Mouse (Mus musculus) MN1 (cell line): ENCODE results near the gene Sgk1.
A peak's percentile ranks its signal among the peaks of the same experiment; 100 is the strongest.
"Not testable (repeated sequence)": the region's sequence is repeated elsewhere in the genome, so short reads cannot be mapped to it uniquely, and the experiment has no call there.

Source experiments
- DNase-seq: peaks from one replicate; pipeline ENCODE4 v3.0.0-alpha.2; 2016; ENCODE audit warnings: low spot score

The Sgk1 gene

DNA sequence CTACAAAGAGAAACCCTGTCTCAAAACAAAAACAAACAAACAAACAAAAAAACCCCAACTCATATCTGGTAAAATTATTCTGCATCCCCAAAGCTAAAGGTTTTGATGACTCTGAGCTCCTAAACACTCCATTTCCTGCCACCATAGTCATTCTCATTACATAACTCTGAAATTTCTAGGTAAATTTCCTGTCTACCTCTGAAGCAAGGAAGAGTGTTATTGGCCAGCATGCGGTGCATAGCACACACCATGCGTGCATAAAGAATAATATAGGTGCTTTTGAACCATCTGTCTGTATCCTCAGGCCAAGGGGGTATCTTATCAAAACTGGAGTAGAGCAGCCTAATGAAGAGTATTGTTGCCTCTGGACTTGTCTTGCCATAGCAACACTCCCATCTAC is 13.8 kb upstream of the Sgk1 start:
- no peak for DNase-seq

DNA sequence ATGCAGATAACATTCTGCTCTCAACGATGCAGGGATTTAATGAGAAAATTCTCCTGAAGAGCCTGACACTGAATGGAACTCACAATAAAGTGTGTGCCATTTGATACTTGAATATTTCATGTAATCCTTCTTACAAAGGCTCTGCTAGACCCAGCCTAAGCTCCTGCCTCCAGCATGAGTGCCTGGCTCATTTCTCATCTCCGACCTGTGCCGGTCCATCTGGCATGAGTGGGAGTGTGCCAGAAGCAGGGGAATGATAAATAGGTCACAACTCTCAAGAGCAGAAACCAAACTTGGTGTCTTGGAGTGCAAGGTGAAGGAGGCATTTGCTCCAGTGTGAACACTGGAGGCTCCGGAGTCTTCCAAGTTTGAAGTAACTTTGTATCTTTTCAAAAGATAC is 13.4 kb upstream of the Sgk1 start:
- no peak for DNase-seq

DNA sequence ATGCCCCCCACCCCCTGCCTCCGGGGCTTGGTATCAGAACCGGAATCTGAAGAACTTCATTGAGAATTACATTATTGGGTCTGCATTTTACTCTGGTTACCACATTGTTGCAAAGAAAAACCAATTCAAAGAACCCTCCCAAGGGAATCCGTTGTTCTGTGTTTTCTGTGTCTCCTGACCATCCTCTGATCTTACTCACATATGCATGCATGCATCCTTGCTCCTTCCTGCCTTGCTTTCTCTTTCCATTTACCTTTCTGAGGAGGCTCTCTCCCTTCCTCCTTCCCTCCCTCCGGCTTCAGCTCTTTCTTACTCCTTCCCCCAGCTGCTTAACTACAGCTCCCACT is 174 bp upstream of the Sgk1 start:
- peak; percentile 63 for DNase-seq

DNA sequence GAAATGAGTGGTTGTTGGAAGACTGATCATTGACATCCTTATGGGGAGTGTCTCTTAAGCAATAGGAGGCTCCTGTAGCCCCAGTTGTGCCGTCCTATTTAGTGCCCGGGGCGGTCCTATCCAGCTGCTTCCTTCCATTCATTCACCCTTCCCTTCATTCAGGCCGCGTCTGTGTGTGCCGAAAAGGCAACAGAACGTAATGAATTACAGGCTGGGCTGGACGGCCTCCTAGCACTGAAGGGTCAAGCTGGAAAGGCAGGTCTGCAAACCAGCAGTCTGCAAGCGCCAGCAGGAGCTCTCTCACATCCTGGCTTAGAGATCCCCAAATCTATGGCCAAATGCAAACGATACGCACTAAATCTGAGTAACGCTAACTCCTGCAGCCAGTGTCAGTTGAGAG is 1.6 kb downstream of the Sgk1 start:
- peak; percentile 35 for DNase-seq

DNA sequence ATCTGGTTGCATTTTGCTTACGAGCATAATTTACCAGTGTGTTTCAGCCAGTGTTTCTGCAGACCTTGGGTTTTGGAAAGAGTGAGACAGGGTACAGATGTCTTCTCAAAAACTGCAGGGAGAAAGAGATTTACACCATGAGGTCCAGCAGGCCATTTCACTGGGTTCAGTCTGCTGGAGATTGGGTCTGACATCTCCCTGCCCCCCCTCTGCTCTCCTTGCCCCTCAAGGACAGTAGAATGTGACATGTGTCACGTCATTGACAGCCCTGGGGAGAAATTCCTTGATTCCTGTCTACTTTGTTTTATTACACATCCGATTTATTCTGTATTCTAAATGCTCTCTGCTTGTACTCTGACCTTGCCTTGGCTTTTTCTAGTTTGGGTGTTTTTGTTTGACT is 2.5 kb downstream of the Sgk1 start:
- no peak for DNase-seq

DNA sequence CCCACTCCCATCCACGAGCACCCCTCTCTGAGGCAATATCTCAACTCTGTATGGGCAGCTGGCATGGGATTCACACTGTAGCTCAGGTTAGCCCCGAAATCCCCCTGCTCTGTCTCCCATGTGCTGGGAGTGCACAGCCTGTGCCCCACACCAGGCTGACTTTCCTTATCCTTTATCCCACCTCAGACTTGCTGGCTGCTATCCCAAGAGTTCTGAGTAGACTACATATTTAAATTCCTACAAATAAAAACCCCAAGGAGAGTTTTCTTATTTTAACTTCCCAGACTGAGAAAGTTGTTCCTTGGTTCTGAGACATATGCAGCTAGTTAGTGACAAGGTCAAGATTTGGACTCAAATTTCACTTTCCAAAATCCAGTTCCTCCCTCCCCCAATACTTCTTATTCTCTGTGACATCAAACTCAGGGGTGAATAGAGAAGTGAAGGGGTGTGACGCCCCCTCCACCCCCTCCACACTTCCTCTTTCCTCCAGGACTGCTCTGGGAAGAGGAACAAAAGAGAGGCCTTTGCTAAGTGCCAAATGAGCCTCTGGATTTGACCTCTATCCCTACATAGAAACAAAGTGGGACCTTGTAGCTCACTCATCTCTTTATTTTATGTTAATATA is 7.3 kb downstream of the Sgk1 start:
- no peak for DNase-seq

DNA sequence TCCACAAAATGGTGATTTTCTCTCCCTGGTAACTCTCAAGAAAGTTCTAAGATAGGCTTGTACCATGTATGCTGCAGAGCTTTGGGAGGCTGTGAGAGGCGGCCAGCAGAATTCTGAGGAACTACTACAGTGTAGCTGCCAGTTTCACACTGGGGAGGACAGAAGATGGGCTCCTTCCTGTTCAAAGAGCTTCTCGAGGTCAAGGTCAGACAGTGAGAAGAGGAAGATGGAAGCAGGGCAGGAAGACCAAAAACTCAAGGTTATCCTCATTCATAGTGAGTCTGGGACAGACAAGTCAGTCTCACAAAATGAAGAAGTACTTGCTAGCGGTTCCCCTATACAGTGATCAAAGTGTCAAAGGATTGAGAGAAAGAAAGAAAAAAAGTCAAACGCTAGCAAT is 8.3 kb downstream of the Sgk1 start:
- DNase-seq, result no peak

DNA sequence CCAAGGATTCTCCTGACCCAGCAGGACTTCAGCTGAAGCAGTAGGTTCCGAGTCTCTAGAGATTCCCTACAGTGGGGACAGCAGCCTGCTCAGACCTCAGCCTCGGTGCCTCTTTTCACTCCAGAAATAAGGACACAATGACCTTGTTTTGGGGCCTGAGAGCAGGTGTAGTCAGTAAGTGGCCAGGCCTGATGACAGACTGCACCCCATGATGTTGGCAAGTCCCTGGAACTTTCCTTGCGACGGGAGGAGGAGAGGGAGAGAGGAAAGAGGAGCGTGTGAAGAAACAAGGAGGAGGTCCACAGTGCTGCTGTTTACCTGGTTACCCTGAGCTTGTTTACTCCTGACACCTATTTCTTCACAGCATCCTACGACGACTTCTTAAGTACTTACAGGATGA is 9.5 kb downstream of the Sgk1 start:
- no peak for DNase-seq

DNA sequence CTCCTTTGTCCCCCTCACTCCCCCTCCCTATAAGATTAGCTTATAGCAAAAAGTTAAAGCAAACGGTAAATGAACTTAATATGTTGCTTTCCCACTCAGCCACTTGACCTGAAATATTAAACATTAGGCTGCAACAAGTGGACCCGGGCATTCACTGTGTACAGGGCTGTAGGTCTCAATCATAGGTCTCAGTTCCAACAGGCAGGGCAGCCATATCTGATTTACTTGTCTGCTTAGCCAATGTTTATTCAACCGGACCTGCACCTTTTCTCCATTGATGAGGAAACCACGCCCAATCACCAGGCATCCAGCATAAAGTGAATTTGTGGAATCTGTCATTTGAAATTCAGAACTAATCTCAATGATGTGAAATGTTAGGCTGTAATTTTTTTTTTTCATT is 10.1 kb downstream of the Sgk1 start:
- no peak for DNase-seq

DNA sequence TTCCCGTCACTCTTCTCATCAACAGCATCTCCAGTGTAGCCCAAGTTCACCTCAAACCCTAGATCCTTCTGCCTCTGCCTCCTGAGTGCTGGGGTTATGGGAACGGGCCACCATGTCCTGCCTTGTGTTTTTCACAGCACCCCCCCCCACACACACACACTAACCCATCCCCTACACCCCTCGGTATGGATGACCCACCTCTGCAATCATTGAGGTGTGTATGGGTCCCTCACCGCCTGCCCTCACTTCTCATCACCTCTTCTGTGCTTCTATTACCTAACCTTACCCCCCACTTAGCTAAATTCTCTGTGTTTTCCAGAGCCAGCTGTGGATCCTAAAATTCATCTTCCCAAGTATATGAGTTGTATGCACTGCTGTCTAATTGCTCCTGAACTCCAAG is 16.4 kb downstream of the Sgk1 start:
- DNase-seq, result no peak

DNA sequence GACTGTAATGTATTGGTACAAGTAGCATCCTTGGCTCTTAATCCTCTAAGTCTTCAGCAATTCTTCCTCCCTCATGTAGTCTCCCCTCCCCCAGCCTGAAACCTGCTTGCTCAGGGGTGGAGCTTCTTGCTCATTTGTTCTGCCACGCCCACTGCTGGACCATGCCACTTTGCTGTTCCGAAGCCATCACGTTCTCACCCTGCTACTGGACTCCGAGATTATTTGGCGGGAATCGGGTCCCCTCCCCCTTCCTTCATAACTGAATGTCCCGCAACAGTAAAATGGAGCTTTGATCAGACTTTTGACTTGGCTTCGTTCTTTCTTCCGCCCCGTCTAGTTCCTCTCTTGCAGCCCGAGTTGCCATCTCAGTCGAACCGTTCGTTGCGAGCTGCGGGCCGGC is 16.9 kb downstream of the Sgk1 start:
- DNase-seq, result not testable (repeated sequence)

DNA sequence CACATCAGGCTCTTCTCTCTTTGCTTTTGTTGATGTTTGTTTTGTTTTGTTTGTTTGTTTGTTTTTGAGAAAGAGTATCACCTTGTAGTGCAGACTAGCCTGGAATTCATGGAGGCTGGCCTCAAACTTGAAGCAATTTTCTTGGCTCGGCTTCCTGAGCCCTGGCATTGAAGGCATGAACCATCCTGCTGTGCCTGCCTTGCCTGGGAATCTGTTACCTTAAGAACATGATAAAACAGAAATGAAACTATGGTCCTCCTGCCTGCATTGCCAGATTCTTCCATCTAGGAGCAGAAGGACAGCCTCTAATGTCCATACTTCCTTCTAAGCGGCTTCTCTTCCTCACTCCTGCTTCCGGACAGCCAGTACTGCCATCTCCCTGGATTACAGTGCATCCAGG is 17.4 kb downstream of the Sgk1 start:
- DNase-seq, result no peak

DNA sequence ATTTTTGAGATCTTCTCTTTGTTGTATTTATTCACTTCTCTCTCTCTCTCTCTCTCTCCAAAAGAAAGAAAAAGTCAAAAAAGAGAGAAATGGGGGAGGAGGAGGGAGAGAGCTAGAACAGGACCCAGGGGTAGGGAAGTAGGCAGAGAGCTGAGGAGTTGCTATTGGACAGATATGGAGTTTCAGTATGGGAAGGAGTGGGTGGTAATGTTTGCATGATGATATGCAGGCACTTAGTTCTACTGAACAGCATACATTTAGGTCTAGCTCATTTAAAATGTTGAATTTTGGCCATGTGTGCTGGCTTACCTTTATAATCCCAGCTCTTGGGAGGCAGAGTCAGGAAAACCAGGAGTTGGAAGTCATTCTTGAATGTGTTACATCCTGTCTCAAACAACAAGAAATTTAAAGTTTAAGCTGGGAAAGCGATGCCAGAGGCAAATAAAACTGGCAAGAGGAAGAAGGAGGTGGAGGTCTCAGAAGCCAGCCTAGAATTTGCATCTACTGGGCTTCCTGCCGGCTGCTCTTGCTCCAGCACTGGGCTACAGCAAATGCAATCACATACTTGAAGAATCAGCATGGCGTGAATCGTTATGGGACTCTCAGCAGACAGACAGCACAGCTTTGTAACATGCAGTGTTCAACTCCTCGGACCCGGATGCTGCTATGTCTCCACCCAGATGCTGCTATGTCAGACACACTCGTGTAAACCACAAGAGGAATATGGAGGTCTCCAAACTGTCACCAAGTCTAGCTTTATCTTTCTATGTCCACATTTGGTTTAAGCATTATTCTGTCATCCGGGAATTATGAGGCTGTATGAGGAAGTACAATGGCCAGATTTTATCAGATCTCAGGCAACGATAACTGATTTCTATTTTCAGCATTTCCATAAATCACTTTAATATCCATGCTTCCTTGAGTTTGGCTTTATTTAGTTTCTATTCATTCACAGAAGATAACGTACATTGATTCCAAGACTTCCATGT is 20.5 kb downstream of the Sgk1 start:
- no peak for DNase-seq

DNA sequence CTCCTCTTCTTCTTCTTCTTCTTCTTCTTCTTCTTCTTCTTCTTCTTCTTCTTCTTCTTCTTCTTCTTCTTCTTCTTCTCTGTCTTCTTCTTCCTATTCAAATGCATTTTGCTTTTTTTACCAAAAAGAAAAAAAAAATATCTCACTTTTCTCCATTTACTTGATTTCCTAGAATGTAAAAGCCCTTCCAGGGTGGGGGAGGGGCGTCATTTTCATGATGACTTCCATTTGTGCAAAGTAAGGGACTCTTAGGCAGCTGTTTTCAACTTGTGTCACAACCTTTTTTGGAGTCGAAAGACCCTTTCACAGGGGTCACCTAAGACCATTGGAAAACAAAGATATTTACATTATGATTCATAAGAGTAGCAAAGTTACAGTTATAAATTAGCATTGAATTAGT is 22.2 kb downstream of the Sgk1 start:
- DNase-seq, result no peak

DNA sequence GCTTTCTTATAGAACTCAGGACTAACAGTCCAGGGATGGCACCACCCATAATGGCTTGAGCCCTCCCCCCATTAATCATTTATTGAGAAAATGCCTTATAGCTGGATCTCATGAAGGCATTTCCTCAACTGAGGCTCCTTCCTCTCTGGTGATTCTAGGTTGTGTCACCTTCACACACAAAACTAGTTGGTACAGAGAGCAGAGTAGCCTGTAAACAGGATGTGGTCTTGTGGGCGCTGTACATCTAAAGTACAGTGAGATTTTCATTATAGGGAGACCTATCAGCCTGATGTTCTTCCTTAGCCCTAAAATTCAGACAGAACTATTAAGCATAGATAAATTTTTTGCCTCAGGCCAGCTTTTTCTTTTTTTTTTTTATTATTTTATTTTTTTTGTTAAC is 23.6 kb downstream of the Sgk1 start:
- DNase-seq, result no peak

DNA sequence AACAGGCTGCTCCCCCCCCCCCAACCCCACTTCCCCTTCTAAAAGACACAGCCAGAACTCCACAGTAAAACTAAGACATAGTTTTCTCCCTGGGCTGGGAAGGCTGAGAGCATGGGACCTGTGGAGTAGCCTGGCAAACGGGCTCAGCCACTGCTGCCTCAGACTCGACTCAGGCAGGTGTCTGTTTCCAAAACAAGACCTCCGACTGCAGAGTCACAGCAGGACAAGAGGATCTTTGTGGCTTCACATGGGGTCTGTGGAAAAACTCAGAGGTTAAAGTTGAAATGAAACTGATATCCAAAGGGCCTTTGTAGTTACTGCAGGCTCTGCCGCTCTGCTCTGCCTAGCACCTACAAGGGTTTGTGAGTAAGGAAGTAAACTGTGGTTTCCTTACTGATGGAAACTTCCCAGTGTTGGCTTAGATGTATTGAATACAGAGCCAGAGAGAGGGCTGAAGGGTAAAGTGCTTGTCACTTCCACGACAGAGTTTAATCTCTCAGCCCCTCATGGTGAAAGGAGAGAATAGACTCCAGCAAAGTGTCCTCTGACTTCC is 25.0 kb downstream of the Sgk1 start:
- DNase-seq, result no peak

DNA sequence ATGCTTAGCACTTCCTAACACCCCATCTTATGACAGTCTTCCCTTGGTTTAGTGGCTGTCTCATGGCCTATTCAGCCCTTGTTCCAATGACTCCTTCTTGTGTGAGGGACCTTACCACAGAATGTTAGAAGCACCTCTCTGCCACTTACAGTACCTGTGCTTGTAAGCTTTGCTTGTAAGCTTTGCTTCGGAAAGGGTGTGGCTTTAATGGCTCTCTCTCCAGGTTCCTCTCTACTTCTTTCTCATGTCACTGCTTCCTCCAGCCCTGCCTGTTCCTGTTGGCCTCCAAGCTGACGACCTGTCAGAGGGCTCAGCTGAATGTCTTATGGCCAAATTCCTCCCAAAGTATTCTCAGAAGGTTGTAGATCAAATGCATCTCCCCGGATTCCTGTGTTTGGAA is 25.8 kb downstream of the Sgk1 start:
- no peak for DNase-seq

DNA sequence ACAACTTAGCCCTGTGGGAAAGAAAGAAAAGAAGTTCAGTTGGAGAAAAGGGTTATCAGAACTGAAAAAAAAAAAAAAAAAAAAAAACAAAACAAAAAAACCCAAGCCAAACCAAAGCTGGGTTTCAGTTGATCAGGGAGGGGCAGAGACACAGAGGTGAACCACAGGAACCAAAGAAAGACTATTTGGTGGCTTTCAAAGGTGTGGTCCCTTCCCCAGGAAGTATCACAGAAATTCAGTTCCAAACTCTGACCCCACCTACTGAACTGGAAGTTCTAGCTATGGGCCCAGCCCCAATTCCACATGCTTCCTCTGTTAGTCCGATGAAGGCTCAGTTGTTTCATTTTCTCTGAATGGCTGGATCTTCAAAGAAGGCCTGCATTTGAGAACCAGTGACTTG is 26.7 kb downstream of the Sgk1 start:
- DNase-seq, result no peak

DNA sequence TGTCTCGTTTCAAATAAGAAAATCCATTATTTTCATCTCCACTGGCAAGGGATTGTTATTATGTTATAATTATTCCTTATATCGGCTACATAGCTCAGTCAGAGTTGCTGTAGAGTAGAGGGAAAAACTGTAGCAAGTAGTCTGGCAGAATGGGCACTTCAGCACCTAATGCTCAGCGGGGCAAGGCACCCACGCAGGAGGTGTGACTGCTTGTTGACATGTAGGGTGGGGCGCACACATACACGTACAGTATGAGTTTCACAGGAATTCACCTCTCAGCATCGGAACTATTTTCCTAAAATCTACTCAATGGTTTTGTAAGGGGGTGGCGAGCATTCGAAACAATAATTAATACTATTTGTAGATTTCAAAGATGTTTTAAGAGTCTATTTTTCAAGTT is 28.4 kb downstream of the Sgk1 start:
- DNase-seq, result no peak

DNA sequence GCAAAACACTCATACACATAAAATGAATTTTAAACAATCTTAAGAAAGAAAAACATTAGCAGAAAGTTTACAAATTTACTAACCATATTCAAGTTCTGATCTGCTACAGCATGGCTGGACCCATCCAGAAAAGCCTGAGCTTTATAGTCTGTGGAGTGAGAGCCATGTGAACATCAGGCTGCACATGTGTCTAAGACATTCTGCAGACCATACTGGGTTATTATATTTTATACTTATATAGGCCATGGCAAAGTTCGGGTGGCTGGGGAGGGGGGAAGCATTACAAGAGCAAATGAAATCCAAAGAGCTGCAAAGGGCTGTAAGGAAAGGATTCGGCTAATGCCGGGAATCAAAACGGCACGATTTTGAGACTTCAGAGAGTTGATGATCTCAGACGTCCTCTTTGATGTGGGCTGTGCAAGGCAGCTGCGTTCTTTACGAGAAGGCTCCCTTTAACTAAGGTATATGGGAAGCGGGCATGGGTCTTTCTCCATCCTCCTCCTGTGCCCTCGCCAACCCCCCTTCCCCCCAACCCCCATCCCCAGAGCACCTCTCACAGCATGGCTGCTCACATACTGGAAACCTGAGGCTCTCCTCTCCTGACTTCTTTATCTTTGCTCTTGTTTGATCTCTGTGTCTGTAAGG is 29.4 kb downstream of the Sgk1 start:
- DNase-seq, result no peak

DNA sequence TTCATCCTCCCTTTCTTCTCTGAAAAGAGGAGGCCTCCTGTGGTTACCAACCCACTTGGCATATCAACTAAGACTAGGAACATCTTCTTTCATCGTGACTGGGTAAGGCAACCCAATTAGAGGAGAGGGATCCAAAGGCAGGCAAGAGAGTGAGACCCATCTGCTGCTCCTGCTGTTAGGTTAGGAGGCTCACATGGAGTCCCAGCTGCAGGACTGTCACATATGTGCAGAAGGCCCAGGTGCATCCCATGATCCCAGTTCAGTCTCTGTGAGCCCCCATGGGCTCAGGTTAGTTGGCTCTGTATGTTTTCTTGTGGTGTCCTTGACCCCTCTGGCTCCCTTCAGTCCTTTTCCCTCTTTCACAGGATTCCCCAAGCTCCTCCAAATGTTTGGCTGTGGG is 32.8 kb downstream of the Sgk1 start:
- no peak for DNase-seq

DNA sequence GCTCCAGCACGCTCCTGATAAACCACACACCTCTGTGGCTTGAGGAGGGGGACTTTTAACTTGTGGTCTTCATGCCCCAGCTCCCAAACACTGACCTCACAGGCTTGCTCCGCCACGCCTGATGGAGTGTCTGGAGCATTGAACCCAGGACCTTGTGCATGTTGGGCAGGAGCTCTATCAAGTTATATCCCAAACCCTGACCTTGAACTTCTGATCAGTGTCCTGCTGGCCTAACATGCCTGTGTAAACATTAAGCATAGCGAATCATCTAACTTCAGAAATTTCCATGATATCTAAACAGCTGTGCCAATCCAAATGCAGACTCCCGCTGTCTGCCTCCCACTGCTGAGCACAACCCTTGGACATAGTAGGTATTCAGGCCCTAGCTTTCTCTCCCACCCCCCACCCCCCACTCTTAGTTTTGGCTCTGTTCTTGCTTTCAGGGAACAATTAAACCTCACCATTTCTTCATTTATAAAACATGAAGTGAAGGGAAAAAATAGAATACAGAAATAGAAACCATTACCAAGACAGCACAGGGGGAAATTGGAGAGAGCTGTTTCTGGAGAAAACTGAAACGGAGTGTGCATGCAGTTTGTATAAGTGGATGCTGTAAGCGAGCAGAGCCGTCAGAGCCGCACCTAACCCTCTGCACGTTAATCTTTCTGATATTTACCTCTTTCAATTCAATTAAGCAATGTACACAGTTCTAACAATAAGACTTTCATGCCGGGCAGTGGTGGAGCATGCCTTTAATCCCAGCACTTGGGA is 34.5 kb downstream of the Sgk1 start:
- DNase-seq, result no peak
